Mouse (Mus musculus) forebrain, embryonic 12.5 days (tissue): ENCODE results near the gene Prkag2. TPM values are rescaled to one million over a fixed set of nuclear protein-coding genes. Genes with fewer than 3 reads are reported as not detected.
A peak's percentile ranks its signal among the peaks of the same experiment; 100 is the strongest.

Source experiments
- ATAC-seq: fragments of 200-750 bp; cut with Nextera tagmentation; 2 replicates; pipeline ENCODE4 v1.8.0; 2017; ENCODE audit warnings: moderate TSS enrichment; ENCODE audit not compliant: low FRiP score
- H3K27ac ChIP-seq: fragments of 300-500 bp; sonication (generic); 2 replicates; pipeline ENCODE4 v1.5.1; 2016; ENCODE audit warnings: mild to moderate bottlenecking
- H3K27me3 ChIP-seq: fragments of 300-500 bp; sonication (generic); 2 replicates; pipeline ENCODE4 v1.6.1; 2016; ENCODE audit warnings: mild to moderate bottlenecking
- H3K36me3 ChIP-seq: fragments of 300-500 bp; sonication (generic); replicated peaks from 2 replicates; pipeline ENCODE4 v1.6.1; 2016; ENCODE audit warnings: mild to moderate bottlenecking
- H3K4me1 ChIP-seq: fragments of 300-500 bp; sonication (generic); 2 replicates; pipeline ENCODE4 v1.6.1; 2016
- H3K4me2 ChIP-seq: fragments of 300-500 bp; sonication (generic); 2 replicates; pipeline ENCODE4 v1.6.1; 2016; ENCODE audit warnings: mild to moderate bottlenecking, moderate library complexity
- H3K4me3 ChIP-seq: fragments of 300-500 bp; sonication (generic); replicated peaks from 2 replicates; pipeline ENCODE4 v1.5.1; 2016; ENCODE audit warnings: mild to moderate bottlenecking
- H3K9ac ChIP-seq: fragments of 300-500 bp; sonication (generic); 2 replicates; pipeline ENCODE4 v1.6.1; 2016; ENCODE audit warnings: mild to moderate bottlenecking
- H3K9me3 ChIP-seq: fragments of 300-500 bp; sonication (generic); 2 replicates; pipeline ENCODE4 v1.6.1; 2016
- WGBS: fragments of 180-500 bp; shearing (Covaris S2); methylation state at CpG from one replicate; pipeline ENCODE4 v1.1.7; 2016; 5-methylcytosine and 5-hydroxymethylcytosine counted together
- polyA plus RNA-seq: library from polyadenylated mRNA; unstranded; fragments of >200 nt; fragmentation: Nextera tagmentation; extraction: Ambion mirVana; gene quantifications from 2 replicates; pipeline ENCODE4 v1.2.1, GENCODE M21; 2016

Gene Prkag2
- polyA plus RNA-seq, 1 experiment from 2014 or later: 55.0 TPM

DNA sequence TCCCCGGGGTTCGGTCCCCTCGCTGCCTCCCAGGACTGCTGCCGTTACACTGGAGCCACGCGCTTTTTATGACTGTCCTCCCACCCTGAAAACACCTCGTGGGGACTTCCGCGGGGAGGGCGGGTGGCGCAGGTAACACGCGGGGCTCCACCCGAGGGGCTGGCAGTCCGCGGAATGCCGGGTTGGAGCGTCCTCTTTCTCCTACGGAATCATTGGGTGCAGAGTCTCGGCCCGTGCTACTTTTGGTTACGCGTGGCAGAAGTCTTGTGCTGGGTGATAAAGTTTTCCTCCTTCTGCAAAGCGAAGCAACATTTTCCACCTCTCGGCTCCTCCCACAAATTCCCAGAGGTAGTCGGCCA, 306 bp downstream of the Prkag2 start:
- WGBS: under 1% methylated on average over 26 of the region's 26 CpGs
- ATAC-seq: no peak

GRCm38 (mm10) chr5:25099367-25100156, 880 bp downstream of the Prkag2 start:
- H3K27ac ChIP-seq: no peak overlapping the region

More for the DNA sequence above, 306 bp downstream of the Prkag2 start:
- H3K9me3 ChIP-seq: no peaks in the 10 kb centered on the region
- no peaks in the 10 kb centered on the region for H3K36me3 ChIP-seq
- peak overlapping the region; percentile 99 for H3K4me2 ChIP-seq
- H3K9ac ChIP-seq: peak overlapping the region; percentile 40; the same call in 1 of the 2 replicates
- H3K27ac ChIP-seq: no peak overlapping the region
- H3K27me3 ChIP-seq: peaks cover 59% of the 10 kb centered on the region
- H3K4me1 ChIP-seq: peaks cover 21% of the 10 kb centered on the region
- peak overlapping the region; percentile 59 for H3K4me3 ChIP-seq

DNA sequence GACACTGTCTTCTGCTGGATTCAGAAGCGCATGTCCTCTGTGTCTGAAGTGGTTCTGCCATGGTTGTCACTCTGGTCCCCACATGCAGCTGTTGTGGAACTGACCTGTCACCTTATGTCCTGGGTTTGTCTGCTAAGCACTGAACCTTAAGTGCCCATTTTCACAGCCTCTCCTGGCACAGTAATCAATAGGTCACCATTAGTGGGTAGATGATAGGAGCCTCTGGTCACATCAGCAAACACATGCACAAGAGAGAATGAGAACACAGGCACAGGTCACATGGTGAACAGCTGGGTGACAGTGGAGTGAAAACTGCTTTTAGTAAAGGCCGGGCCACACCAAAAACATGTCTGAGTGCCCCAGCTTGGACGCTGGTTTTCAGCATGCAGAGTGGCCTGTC, 2.6 kb downstream of the Prkag2 start:
- H3K9ac ChIP-seq: no peak overlapping the region
- WGBS: 73% methylated on average over 3 of the region's 3 CpGs
- peaks cover 59% of the 10 kb centered on the region for H3K27me3 ChIP-seq
- H3K27ac ChIP-seq: no peak overlapping the region
- peaks cover 21% of the 10 kb centered on the region for H3K4me1 ChIP-seq
- ATAC-seq: no peak
- no peaks in the 10 kb centered on the region for H3K9me3 ChIP-seq
- no peak overlapping the region for H3K4me2 ChIP-seq
- no peak overlapping the region for H3K4me3 ChIP-seq
- no peaks in the 10 kb centered on the region for H3K36me3 ChIP-seq

More at GRCm38 (mm10) chr5:25099367-25100156, 880 bp downstream of the Prkag2 start:
- no peaks in the 10 kb centered on the region for H3K9me3 ChIP-seq
- peak overlapping the region; percentile 40; the same call in 1 of the 2 replicates for H3K9ac ChIP-seq
- H3K4me3 ChIP-seq: peak overlapping the region; percentile 59
- WGBS: under 1% methylated on average over 45 of the region's 45 CpGs
- peak overlapping the region; percentile 99 for H3K4me2 ChIP-seq
- H3K27me3 ChIP-seq: peaks cover 59% of the 10 kb centered on the region
- H3K4me1 ChIP-seq: peaks cover 21% of the 10 kb centered on the region
- no peaks in the 10 kb centered on the region for H3K36me3 ChIP-seq
- ATAC-seq: peak; percentile 63; the same call in 1 of the 2 replicates

- Histone ChIP-seq H3K4me2 (no peak overlapping the region), H3K9ac (no peak overlapping the region), H3K27ac (no peak overlapping the region), H3K27me3 (peaks cover 48% of the 10 kb centered on the region), H3K4me1 (peaks cover 21% of the 10 kb centered on the region), H3K9me3 (no peaks in the 10 kb centered on the region), H3K36me3 (no peaks in the 10 kb centered on the region), H3K4me3 (no peak overlapping the region)
- 80% methylated on average over 4 of the region's 4 CpGs for WGBS
- ATAC-seq: no peak
Observed at GRCm38 (mm10) chr5:25096431-25096830, 4.0 kb downstream of the Prkag2 start.

GRCm38 (mm10) chr5:25092630-25093245, 7.7 kb downstream of the Prkag2 start:
- H3K4me3 ChIP-seq: no peak overlapping the region
- H3K4me2 ChIP-seq: no peak overlapping the region
- no peak overlapping the region for H3K9ac ChIP-seq
- no peaks in the 10 kb centered on the region for H3K4me1 ChIP-seq
- WGBS: 85% methylated on average over 8 of the region's 8 CpGs
- no peaks in the 10 kb centered on the region for H3K36me3 ChIP-seq
- no peaks in the 10 kb centered on the region for H3K9me3 ChIP-seq
- H3K27me3 ChIP-seq: peaks cover 11% of the 10 kb centered on the region
- no peak for ATAC-seq
- H3K27ac ChIP-seq: no peak overlapping the region

DNA sequence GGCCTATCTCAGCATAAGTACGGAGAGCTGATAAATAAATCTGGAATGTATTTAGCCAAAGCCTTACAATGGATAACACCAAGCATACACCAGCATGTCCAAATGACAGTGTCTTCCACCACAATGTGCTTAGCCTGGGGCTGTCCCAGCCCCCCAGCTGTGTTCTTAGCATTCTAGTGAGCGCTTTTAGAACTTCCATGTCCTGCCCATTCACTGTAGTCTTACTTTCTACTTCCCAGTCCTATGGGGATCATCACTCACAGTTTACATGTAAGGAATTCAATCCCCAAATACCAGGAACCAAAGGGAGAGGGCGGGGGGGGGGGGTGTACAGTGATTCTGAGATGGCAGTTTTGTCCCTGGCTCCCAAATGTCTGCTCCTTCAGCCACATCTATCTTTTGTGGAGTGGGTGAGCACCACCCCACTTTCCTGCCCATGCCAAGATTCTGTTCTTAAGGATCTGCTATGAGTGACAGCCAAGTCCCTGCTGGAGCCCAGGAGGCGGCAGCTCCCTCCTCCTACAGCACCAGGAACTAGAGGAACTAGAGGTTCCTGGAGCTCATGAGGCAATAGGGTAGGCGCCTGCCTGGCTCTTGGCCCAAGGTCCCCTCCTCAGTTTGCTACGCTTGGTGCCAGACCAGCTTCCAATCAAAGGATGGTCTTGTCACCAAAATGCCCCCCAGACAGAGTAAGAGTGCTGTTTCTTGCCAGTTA, 11.0 kb downstream of the Prkag2 start:
- H3K9ac ChIP-seq: no peak overlapping the region
- no peaks in the 10 kb centered on the region for H3K9me3 ChIP-seq
- WGBS: 84% methylated on average over 6 of the region's 6 CpGs
- H3K4me3 ChIP-seq: no peak overlapping the region
- H3K27me3 ChIP-seq: no peaks in the 10 kb centered on the region
- no peaks in the 10 kb centered on the region for H3K36me3 ChIP-seq
- ATAC-seq: no peak
- H3K27ac ChIP-seq: no peak overlapping the region
- H3K4me2 ChIP-seq: no peak overlapping the region
- H3K4me1 ChIP-seq: peaks cover 7% of the 10 kb centered on the region; the same call in 1 of the 2 replicates

GRCm38 (mm10) chr5:25088633-25089032, 11.8 kb downstream of the Prkag2 start:
- no peak for ATAC-seq

DNA sequence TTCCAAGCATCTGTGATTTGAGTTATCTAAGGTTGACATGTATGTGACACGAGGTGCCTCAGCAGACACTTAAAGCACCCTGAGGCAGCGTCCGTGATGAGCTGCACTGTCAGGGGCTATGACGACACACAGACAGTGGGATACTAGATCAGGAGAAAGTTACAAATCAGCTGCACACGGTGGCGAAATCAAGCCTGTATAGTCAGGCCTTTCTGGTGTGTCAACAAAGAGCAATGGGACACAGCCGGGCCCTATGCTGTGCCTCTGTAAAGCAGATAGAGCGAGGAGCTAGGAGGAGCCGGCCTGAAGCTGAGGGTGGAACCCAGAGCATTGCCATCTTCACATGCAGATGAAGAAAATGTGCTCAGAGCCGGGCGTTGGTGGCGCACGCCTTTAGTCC, 12.3 kb downstream of the Prkag2 start:
- Histone ChIP-seq H3K36me3 (no peaks in the 10 kb centered on the region), H3K9me3 (no peaks in the 10 kb centered on the region), H3K4me1 (peaks cover 7% of the 10 kb centered on the region; the same call in 1 of the 2 replicates), H3K27me3 (no peaks in the 10 kb centered on the region), H3K4me2 (no peak overlapping the region), H3K4me3 (no peak overlapping the region), H3K9ac (no peak overlapping the region), H3K27ac (no peak overlapping the region)
- WGBS: 91% methylated on average over 13 of the region's 13 CpGs
- ATAC-seq: no peak

More at GRCm38 (mm10) chr5:25088633-25089032, 11.8 kb downstream of the Prkag2 start:
- no peak overlapping the region for H3K9ac ChIP-seq
- no peaks in the 10 kb centered on the region for H3K27me3 ChIP-seq
- H3K36me3 ChIP-seq: no peaks in the 10 kb centered on the region
- H3K4me2 ChIP-seq: no peak overlapping the region
- peaks cover 7% of the 10 kb centered on the region; the same call in 1 of the 2 replicates for H3K4me1 ChIP-seq
- H3K4me3 ChIP-seq: no peak overlapping the region
- 80% methylated on average over 4 of the region's 4 CpGs for WGBS
- no peak overlapping the region for H3K27ac ChIP-seq
- H3K9me3 ChIP-seq: no peaks in the 10 kb centered on the region

DNA sequence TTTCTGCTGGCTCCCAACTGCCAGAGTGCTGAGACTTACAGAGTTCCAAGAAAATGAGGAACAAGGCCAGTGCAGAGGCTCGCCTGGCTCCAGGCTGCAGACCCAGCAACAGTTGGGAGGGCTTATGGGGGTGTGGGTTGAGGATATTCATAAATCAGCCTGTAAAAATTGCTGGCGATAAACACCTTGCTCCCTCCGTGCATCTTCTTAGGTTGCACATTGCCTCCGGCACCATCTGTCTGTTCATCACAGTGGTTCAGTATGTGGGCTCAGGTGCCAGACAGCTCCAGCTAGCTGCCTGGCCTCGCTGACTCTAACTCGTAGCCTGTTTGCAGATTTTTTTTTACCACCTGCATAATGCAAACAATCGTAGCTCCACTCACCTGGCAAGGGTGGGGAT, 13.4 kb downstream of the Prkag2 start:
- ATAC-seq: no peak
- H3K4me1 ChIP-seq: peaks cover 7% of the 10 kb centered on the region; the same call in 1 of the 2 replicates
- H3K27ac ChIP-seq: no peak overlapping the region
- 84% methylated on average over 7 of the region's 7 CpGs for WGBS
- H3K4me2 ChIP-seq: no peak overlapping the region
- H3K27me3 ChIP-seq: no peaks in the 10 kb centered on the region
- H3K9ac ChIP-seq: no peak overlapping the region
- H3K4me3 ChIP-seq: no peak overlapping the region
- H3K9me3 ChIP-seq: no peaks in the 10 kb centered on the region
- H3K36me3 ChIP-seq: no peaks in the 10 kb centered on the region

DNA sequence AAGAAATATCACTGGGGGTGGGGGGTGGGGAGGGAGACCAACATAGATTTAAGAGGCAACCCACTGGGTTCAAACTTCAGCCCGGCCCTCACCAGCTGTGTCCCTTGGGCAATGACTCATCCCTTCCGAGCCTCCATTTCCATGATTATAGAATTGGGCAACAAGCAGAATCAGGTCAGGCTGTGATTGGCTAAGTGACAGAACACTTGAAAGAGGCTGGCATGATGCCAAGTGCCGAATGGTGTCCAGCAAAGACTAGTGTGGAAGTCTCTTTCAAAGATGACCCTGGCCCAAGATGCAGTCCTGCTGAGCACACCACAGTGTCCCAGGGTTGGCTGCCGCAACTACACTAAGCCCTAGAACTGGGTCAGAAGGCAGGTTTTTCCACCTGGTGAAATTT, 14.2 kb downstream of the Prkag2 start:
- H3K9ac ChIP-seq: no peak overlapping the region
- no peak overlapping the region for H3K27ac ChIP-seq
- ATAC-seq: no peak

DNA sequence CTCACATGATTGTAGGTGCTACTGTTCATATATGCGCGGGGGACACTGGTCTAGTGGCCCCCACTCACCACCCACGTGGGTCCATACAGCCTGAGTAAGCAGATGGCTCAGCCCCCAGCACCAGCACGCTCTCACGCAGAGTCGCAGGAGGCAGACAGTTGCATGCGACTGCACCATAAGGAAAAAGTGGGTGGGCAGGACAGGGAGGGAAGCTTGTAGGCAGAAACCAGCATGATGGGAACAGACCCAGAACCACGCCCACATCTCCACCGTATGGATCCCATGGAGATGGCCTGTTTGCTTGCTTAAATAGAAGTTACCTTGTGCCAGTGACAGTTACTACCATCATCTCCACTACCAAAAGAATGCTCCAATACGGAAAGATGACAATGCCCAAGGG, 15.3 kb downstream of the Prkag2 start:
- Histone ChIP-seq H3K27ac (no peak overlapping the region), H3K4me1 (peaks cover 7% of the 10 kb centered on the region; the same call in 1 of the 2 replicates), H3K4me3 (no peak overlapping the region), H3K27me3 (no peaks in the 10 kb centered on the region), H3K9ac (no peak overlapping the region), H3K4me2 (no peak overlapping the region), H3K36me3 (no peaks in the 10 kb centered on the region), H3K9me3 (no peaks in the 10 kb centered on the region)
- 90% methylated on average over 10 of the region's 10 CpGs for WGBS
- ATAC-seq: no peak

More for the DNA sequence above, 14.2 kb downstream of the Prkag2 start:
- no peak overlapping the region for H3K4me2 ChIP-seq
- peaks cover 7% of the 10 kb centered on the region; the same call in 1 of the 2 replicates for H3K4me1 ChIP-seq
- H3K27me3 ChIP-seq: no peaks in the 10 kb centered on the region
- H3K36me3 ChIP-seq: no peaks in the 10 kb centered on the region
- 63% methylated on average over 4 of the region's 4 CpGs for WGBS
- H3K9me3 ChIP-seq: no peaks in the 10 kb centered on the region
- no peak overlapping the region for H3K4me3 ChIP-seq

DNA sequence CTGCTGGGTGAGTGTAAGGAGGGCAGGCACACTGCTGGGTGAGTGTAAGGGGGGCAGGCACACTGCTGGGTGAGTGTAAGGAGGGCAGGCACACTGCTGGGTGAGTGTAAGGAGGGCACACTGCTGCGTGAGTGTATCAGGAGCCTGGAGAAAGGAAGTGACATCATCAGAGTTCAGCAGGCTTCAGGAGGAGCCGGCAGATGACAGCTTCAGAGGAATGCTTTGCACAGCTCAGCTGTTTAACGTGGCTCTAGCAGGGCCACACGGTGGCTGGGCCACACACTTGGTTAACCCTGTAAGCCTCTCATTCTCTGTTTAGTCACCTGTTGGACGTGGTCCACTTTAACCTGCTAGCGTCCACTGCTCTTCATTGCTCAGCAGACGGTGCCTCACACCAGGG, 16.6 kb downstream of the Prkag2 start:
- WGBS: 61% methylated on average over 7 of the region's 7 CpGs
- no peak for ATAC-seq
- no peaks in the 10 kb centered on the region for H3K27me3 ChIP-seq
- H3K9me3 ChIP-seq: no peaks in the 10 kb centered on the region
- no peaks in the 10 kb centered on the region for H3K36me3 ChIP-seq
- no peak overlapping the region for H3K4me3 ChIP-seq
- H3K9ac ChIP-seq: no peak overlapping the region
- no peak overlapping the region for H3K27ac ChIP-seq
- peaks cover 7% of the 10 kb centered on the region; the same call in 1 of the 2 replicates for H3K4me1 ChIP-seq
- H3K4me2 ChIP-seq: no peak overlapping the region
